Mouse (Mus musculus) common myeloid progenitor, adult 5-6 weeks (primary cell): Measurements from ENCODE around the gene Sell. TPM values are rescaled to one million over a fixed set of nuclear protein-coding genes. Genes with fewer than 3 reads are reported as not detected.

Experiments
- ATAC-seq: replicated peaks from 2 replicates; pipeline ENCODE4 v1.8.0; 2016; ENCODE audit warnings: low read depth, mild to moderate bottlenecking, moderate TSS enrichment, inconsistent platforms; ENCODE audit not compliant: poor library complexity, severe bottlenecking
- total RNA-seq: library from RNA; stranded (forward); fragments of 200-1000, 187-1606 nt; gene quantifications from 2 replicates; pipeline ENCODE4 v1.2.3, GENCODE M21; 2017

Gene Sell
- total RNA-seq, 1 experiment from 2014 or later: 275 TPM

DNA sequence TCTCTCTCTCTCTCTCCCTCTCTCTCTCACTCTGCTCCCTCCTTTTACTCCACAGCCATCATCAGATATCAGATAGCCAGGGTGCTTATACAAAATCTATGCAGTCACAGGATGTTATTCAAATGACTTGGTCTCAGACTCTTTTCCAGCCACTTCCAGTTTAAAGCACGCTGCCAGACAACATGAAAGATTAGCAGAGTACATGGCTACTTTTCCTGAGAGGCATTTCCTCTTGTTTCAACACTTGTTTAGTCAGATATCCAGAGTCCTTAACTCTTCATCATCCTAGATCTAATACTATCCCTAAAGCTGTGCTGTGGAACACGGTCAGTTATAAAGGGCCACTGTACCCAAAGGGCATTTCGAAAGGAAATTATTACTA, 59.0 kb downstream of the Sell start:
- ATAC-seq: no peak

- ATAC-seq: no peak
Observed at GRCm38 (mm10) chr1:164123836-164124235, 62.1 kb downstream of the Sell start.

DNA sequence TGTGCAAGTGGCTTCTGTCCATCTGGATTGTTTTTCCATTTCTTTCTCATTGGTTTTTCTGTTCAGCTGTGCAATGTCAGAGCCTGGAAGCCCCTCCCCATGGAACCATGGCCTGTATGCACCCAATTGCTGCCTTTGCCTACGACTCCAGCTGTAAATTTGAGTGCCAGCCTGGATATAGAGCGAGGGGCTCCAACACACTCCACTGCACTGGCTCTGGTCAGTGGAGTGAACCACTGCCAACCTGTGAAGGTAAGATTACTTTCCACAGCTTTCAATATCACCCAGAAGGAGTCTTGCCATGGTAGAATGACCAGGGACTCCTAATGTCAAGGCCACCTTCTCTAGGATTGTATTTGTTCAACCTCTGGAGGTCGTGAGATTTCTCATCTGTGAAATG, 68.2 kb downstream of the Sell start:
- no peak for ATAC-seq

DNA sequence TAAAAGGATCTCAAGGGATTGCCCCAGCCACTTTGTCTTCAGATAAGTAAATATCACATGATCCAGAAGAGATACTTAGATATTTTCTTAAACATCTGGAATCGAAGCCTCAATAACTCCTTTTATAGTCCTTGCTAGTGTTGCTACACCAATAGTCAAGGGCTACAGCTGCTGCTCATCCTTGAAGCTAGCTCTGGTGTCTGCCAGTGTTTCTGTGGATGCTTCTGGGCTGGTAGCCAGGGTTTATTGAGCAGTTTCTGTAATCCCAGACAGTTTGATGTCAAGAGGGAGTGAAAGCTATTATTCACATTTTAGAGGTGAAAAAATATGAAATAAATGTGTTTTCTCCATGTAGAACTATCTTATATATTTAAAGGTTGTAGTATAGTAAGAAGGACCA, 70.8 kb downstream of the Sell start:
- ATAC-seq: no peak

Other genes with a start within 250 kb of the Sell start
- gene Scyl3, start 132.9 kb upstream of the Sell start, total RNA-seq: 12.9 and 26.4 TPM in 2 replicates
- gene BC055324, start 67.2 kb upstream of the Sell start, total RNA-seq: 24.4 and 26.8 TPM in 2 replicates
- gene Mettl18, start 67.1 kb upstream of the Sell start, total RNA-seq: 13.9 and 22.5 TPM in 2 replicates
- 0.05 TPM in 1 of 2 replicates, not detected in the other for gene Sele, start 13.7 kb upstream of the Sell start, total RNA-seq
- gene Selp, start 53.3 kb downstream of the Sell start, total RNA-seq: 5.2 and 5.9 TPM in 2 replicates
- gene F5, start 89.9 kb downstream of the Sell start, total RNA-seq: 1.6 and 2.1 TPM in 2 replicates
- gene Slc19a2, start 187.1 kb downstream of the Sell start, total RNA-seq: 4.7 and 5.1 TPM in 2 replicates
- 37.2 and 38.9 TPM in 2 replicates for gene Ccdc181, start 213.6 kb downstream of the Sell start, total RNA-seq
- gene Nme7, start 242.1 kb downstream of the Sell start, total RNA-seq: 37.0 and 37.3 TPM in 2 replicates
- 35.9 and 36.5 TPM in 2 replicates for gene Blzf1, start 245.5 kb downstream of the Sell start, total RNA-seq